Mouse (Mus musculus) naive thymus-derived CD4-positive, alpha-beta T cell, adult 2 months (primary cell): Measurements from ENCODE around the gene Hoxa3.

Experiments used
- DNase-seq: peaks from one replicate; pipeline ENCODE4 v3.0.0-alpha.2; 2011; ENCODE audit warnings: low read depth

Gene Hoxa3

GRCm38 (mm10) chr6:52167736-52168161 is 45.4 kb downstream of the Hoxa3 start:
- DNase-seq = no peak

DNA sequence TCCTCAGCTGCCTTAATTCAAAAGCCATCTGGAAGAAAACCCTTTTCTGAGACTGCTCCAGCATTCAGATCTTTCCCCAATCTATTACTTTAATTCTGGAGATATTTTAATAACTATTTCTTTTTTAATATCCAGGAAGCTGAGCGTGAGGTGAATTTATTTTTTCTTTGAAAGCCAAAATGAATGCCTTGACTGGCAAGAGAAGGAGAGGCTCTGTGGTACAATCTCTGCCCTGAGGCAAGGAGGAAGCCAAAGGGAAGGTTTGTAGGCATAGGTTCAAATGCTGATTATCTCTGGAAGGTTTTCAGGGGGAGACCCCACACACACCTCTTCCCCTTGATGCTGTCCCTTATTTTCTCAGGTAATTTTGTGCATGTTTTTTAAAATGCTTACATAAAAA is 46.0 kb downstream of the Hoxa3 start:
- DNase-seq = no peak

DNA sequence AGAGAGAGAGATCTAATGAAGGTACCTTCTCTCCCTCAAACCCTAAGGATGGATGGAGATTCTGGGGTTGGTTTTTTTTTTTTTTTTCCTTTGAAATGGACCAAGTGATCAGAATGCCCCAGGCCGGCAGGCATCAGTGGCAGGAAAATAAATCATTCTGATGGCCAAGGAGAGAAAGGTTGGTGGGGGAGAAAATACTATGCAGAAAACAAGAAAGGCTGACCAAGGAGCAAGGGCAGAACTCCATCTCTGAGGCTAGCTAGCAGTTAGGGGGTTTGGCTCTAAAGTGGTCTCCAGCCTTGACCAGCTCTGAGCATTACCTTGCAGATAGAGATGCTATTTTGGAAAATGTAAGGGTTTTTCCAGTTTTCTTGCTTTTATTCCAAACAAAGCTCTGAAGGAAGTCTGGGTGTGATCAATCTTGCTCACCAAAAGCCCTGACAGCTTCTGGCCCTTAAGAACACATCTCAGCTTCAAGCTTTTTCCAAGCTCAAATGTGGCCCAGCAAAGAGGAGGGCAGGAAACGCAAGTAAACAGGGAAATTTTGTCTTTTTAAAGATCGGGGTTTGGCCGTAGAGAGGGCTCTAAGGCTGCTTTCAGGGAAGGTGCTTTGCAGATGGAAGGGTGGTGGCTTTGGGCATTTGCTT is 46.6 kb downstream of the Hoxa3 start:
- DNase-seq = no peak

- DNase-seq = no peak
Observed at GRCm38 (mm10) chr6:52165441-52166370, 47.4 kb downstream of the Hoxa3 start.

DNA sequence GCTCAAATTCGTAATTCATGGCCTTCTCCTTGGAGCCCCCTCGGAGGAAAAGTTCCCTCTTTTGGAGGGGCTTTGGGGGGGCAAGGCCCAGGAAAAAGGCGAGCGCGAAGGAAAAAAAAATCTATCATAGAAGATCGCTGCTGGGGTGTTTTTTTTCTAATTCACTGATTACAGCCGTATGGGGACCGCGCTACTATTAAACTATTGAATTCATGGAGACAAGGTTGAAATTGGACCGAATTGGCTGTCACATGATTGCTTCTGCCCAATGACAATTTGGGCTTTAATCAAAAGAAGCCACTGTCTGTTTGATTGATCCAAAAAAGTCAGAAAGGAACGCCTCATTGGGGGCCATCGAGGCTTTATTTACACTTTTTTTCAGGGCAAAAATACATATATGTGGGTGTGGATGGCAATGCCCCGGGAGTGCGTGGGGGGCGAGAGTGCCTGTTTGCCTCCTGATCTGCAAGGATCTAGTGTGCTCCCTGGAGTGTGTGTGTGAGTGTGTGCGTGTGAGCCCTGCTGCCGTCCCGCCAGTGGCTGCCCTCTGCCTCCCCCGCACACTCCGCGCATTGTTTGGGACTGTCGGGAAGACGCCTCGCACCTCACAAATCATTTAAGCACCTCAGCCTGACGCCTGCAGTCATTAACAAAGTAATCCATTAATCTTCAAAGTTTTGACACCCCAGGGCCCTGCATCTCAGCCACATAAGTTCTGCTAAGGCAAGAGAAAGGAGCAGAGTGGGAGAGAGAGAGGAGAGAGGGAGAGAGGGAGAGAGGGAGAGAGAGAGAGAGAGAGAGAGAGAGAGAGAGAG is 48.3 kb downstream of the Hoxa3 start, which contains the start of gene Hoxa2:
TSS of gene Hoxa2 (minus strand) at position 206 of the 815 bp plus-strand sequence.
- DNase-seq = no peak

DNA sequence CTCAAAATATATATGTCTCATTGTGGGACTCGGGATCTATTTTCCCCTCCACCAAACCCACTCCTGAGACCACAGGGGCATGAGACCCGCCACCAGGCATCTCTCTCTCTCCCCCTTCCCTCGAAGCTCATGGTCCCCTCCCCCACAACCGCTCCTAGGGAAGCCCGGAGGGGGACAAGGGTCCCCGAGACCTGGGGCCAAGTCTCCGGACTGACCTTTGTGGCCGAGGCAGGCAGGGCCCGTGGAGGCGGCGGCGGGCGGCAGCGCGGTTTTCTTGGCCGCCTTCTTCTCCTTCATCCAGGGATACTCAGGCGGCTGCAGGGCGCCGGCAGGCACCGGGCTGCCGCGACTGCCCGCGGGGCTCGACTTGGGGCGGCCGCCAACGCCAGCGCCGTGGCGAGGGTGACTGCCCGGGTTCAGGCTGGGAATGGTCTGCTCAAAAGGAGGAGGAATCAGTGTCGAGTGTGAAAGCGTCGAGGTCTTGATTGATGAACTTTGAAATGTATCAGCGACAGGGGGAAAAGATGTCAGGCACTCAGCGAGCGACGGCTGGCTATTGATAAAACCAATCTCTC is 49.0 kb downstream of the Hoxa3 start:
- no peak for DNase-seq

- no peak for DNase-seq
Observed at GRCm38 (mm10) chr6:52163366-52164031, 49.6 kb downstream of the Hoxa3 start.

- DNase-seq = no peak
Observed at GRCm38 (mm10) chr6:52162611-52163365, 50.3 kb downstream of the Hoxa3 start.

- DNase-seq = no peak
Observed at GRCm38 (mm10) chr6:52162093-52162380, 51.1 kb downstream of the Hoxa3 start.

GRCm38 (mm10) chr6:52161336-52162092 is 51.6 kb downstream of the Hoxa3 start:
- no peak for DNase-seq

- no peak for DNase-seq
Observed at GRCm38 (mm10) chr6:52160511-52161335, 52.4 kb downstream of the Hoxa3 start.

DNA sequence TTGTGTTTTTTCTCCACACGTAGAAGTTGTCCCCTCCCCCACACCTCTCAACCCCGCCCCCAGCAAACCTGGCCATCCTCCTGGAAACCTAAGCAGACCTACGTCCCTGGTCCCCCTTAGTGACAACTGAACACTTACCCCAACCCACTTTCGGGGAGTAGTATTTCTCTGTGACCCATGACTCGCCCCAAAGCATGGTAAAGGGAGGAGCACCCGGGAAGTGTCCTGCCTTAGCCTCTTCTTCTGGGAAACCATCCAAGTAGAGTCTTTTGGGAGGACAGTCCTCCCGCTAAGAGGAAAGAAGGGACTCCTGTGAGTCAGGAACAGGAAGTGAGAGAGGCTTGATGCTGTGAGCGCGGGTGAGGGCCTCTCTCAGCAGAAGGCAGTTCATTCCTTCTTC is 53.2 kb downstream of the Hoxa3 start:
- peak; percentile 24 for DNase-seq

- DNase-seq = peak; percentile 23
Observed at GRCm38 (mm10) chr6:52159164-52159761, 53.9 kb downstream of the Hoxa3 start.

DNA sequence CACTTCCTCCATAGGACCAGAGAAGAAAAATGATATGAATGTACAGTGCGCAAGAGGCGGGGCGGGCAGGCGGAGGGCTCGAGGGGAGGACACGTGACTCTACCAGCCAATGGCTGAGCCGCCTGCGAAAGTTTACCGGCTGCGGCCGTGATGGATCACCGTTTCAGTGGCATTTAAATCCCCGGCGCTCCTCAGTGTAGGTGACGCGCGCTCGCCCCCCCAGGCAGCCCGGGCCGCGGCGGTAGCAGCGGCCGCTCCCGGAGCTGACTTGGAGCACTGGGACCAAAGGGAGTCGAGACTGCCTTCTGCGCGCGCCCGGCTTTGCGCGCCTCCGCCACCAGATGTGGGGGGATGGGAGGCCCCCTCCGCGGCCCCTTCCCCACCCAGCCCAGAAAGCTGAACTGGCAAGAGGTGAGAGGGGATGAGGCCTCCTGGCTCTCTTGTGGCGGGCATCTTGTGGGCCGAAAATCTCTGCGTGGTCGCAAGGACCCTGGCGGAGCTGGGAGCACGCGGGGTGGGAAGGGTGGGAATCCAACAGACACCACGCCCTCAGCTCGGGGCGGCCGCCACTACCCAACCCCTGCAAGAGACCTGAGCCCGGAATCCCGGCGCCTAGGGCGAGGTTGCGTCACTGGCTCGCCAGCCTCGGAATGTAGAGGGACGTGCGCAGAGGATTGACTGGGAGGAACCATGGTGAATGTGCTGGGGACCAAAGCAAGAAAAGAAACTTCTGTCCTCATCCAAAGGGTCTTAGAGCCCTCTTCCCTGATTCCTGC is 54.7 kb downstream of the Hoxa3 start, which contains the start of gene Hoxa1:
TSS of gene Hoxa1 (minus strand) at position 42 of the 776 bp plus-strand sequence.
- DNase-seq = peak; percentile 85

DNA sequence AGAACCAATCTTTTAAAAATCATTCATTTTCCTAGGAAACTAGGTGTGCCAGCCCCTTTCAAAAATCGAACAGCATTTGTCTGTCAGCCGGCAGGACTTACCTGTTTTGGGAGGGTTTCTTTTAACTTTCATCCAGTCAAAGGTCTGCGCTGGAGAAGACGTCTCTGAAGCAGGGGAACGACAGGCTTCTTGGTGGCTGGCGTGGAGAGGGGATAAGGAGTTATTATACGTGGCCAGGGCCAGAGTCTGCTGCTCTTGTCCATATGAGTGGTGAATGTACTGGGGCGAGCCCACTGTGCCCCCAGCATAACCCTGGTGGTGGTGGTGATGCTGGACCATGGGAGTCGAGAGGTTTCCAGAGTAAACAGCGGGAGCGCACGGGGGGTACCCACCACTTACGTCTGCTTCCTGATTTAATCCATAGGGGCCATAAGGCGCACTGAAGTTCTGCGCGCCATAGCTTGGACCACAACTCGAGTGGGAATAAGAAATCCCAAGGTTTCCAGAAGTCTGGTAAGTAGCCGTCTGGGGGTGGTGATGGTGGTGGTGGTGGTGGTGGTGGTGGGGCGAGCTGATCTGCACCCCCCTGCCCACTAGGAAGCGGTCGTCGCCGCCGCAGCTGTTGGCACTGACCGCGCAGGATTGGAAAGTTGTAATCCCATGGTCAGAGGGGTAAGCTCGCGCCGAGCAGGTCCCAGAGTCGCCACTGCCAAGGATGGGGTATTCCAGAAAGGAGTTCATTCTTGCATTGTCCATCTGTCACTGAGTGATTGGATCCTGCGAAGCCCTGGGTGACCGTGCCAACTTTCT is 55.5 kb downstream of the Hoxa3 start:
- peak; percentile 33 for DNase-seq

GRCm38 (mm10) chr6:52156551-52157200 is 56.5 kb downstream of the Hoxa3 start:
- DNase-seq = no peak
